In genomic region chr2:130554841-130555240, GRCm38 (mm10) we compare ENCODE assay signal across 27 mouse cellular contexts. TPM values are rescaled to one million over a fixed set of nuclear protein-coding genes. Genes with fewer than 3 reads are reported as not detected.
"Had no signal": no experiment of that assay in that cellular context is flagged by ENCODE, and none has a peak within 500 bp of the region (broad histone marks: within the 10 kb centered on the region; RNA-seq: fewer than 3 reads in every experiment).

No protein-coding gene starts in this region.

- H3K4me2 ChIP-seq: limb, embryonic 13.5 days; liver, embryonic 12.5 days; liver, embryonic 15.5 days; lung, embryonic 15.5 days; neural tube, embryonic 13.5 days had no signal

- H3K4me3 ChIP-seq: limb, embryonic 10.5 days; limb, embryonic 13.5 days; liver, embryonic 12.5 days; liver, embryonic 15.5 days; lung, embryonic 15.5 days; megakaryocyte, embryonic 14.5 days; midbrain, embryonic 10.5 days; neural tube, embryonic 13.5 days had no signal

- DNase-seq: kidney, adult 11 months; kidney, adult 8-10 months; kidney, postnatal 14 days; kidney, postnatal 4 days; liver; lung, adult 18-20 months; lung, postnatal 10 days; lung, postnatal 36 days; midbrain, embryonic 14.5 days; retina, postnatal 1 day; right cerebral cortex, postnatal 25 days; spleen, adult 18-20 months had no signal

- H3K27me3 ChIP-seq: limb, embryonic 13.5 days; liver, embryonic 12.5 days; liver, embryonic 15.5 days; lung, embryonic 15.5 days; megakaryocyte, embryonic 14.5 days; neural tube, embryonic 13.5 days had no signal

- H3K9me3 ChIP-seq: limb, embryonic 10.5 days; limb, embryonic 13.5 days; liver, embryonic 12.5 days; liver, embryonic 15.5 days; lung, embryonic 15.5 days; megakaryocyte, embryonic 14.5 days; midbrain, embryonic 10.5 days; neural tube, embryonic 13.5 days had no signal

- ATAC-seq: liver, embryonic 12.5 days had no signal

- H3K9ac ChIP-seq: limb, embryonic 13.5 days; liver, embryonic 12.5 days; liver, embryonic 15.5 days; lung, embryonic 15.5 days; neural tube, embryonic 13.5 days had no signal

- H3K27ac ChIP-seq: limb, embryonic 10.5 days; limb, embryonic 13.5 days; liver, embryonic 12.5 days; liver, embryonic 15.5 days; lung, embryonic 15.5 days; midbrain, embryonic 10.5 days; neural tube, embryonic 13.5 days had no signal

- H3K4me1 ChIP-seq: limb, embryonic 10.5 days; limb, embryonic 13.5 days; liver, embryonic 12.5 days; liver, embryonic 15.5 days; lung, embryonic 15.5 days; midbrain, embryonic 10.5 days; neural tube, embryonic 13.5 days had no signal

RNA-seq across cellular contexts. Expression of gene Oxt, which starts 21.1 kb away (rescaled TPM):
- total RNA-seq: layer of hippocampus, adult 18-20 months; layer of hippocampus, postnatal 14 days; neutrophil, adult 5-6 weeks had no signal
- polyA plus RNA-seq: intestine, embryonic 14.5 days; limb, embryonic 10.5 days; limb, embryonic 13.5 days; liver, embryonic 12.5 days; liver, embryonic 15.5 days; lung, embryonic 15.5 days; midbrain, embryonic 10.5 days; neural tube, embryonic 13.5 days; stomach, embryonic 16.5 days; testis, adult 2 months had no signal

RNA-seq across cellular contexts. Expression of gene Avp, which starts 27.5 kb away (rescaled TPM):
- total RNA-seq: neutrophil, adult 5-6 weeks had no signal
- polyA plus RNA-seq: intestine, embryonic 14.5 days; kidney, embryonic 16.5 days; limb, embryonic 10.5 days; limb, embryonic 13.5 days; liver, embryonic 12.5 days; liver, embryonic 15.5 days; lung, embryonic 15.5 days; midbrain, embryonic 10.5 days; midbrain, embryonic 14.5 days; stomach, embryonic 16.5 days; testis, adult 2 months had no signal
